Mouse (Mus musculus): Measurements from ENCODE around the gene Itk. TPM values are rescaled to one million over a fixed set of nuclear protein-coding genes. Genes with fewer than 3 reads are reported as not detected.

Gene Itk
- polyA plus RNA-seq, 1 experiment = 0.05 TPM

- TF ChIP-seq MAX (IDR thresholded peaks at IDR 0.05) = no peak
Measured at GRCm38 (mm10) chr11:46380097-46380675, 9.1 kb downstream of the Itk start.

GRCm38 (mm10) chr11:46377819-46378782, 11.2 kb downstream of the Itk start:
- Histone ChIP-seq H3K36me3 (ENCODE audit: control insufficient read depth, insufficient read depth) (no peaks in the 10 kb centered on the region), H3K79me2 (ENCODE audit: control insufficient read depth, insufficient read depth) (no peaks in the 10 kb centered on the region)
- no peak for TF ChIP-seq MYOD1 (IDR thresholded peaks at IDR 0.05; ENCODE audit: control insufficient read depth, insufficient read length, low read depth)
- no peak for TF ChIP-seq CEBPB (IDR thresholded peaks at IDR 0.05; ENCODE audit: low read depth)
- no peak for TF ChIP-seq MAX (IDR thresholded peaks at IDR 0.05)
- TF ChIP-seq CTCF (IDR thresholded peaks at IDR 0.05; ENCODE audit: control insufficient read depth, insufficient read depth, insufficient read length) = no peak
- TF ChIP-seq USF1 (IDR thresholded peaks at IDR 0.05; ENCODE audit: low read depth) = no peak
- TF ChIP-seq FOSL1 (IDR thresholded peaks at IDR 0.05; ENCODE audit: insufficient read depth, low read length, poor library complexity, severe bottlenecking) = no peak
- no peak for TF ChIP-seq MYOG (IDR thresholded peaks at IDR 0.05; ENCODE audit: control insufficient read depth, extremely low read depth, insufficient read length)

More at GRCm38 (mm10) chr11:46380097-46380675, 9.1 kb downstream of the Itk start:
- no peaks in the 10 kb centered on the region for H3K79me3 ChIP-seq (ENCODE audit: low read depth)
- no peaks in the 10 kb centered on the region for H3K27me3 ChIP-seq (ENCODE audit: control insufficient read depth, insufficient read depth, insufficient read length)
- H3K36me3 ChIP-seq (ENCODE audit: control insufficient read depth, insufficient read depth) = no peaks in the 10 kb centered on the region
- no peaks in the 10 kb centered on the region for H3K79me2 ChIP-seq (ENCODE audit: control insufficient read depth, insufficient read depth)
- no peak overlapping the region for H3K4me3 ChIP-seq (ENCODE audit: insufficient read depth, poor library complexity, severe bottlenecking)
- H3ac ChIP-seq (ENCODE audit: control insufficient read depth, insufficient read length, low read depth) = no peak overlapping the region

GRCm38 (mm10) chr11:46377316-46377715, 12.0 kb downstream of the Itk start:
- H3K79me2 ChIP-seq (ENCODE audit: control insufficient read depth, insufficient read depth) = no peaks in the 10 kb centered on the region
- TF ChIP-seq FOSL1 (IDR thresholded peaks at IDR 0.05; ENCODE audit: insufficient read depth, low read length, poor library complexity, severe bottlenecking) (no peak), USF1 (IDR thresholded peaks at IDR 0.05; ENCODE audit: low read depth) (no peak), MAX (IDR thresholded peaks at IDR 0.05) (no peak), CEBPB (IDR thresholded peaks at IDR 0.05; ENCODE audit: low read depth) (no peak), CTCF (IDR thresholded peaks at IDR 0.05; ENCODE audit: control insufficient read depth, insufficient read depth, insufficient read length) (no peak), MYOG (IDR thresholded peaks at IDR 0.05; ENCODE audit: control insufficient read depth, extremely low read depth, insufficient read length) (no peak), MYOD1 (IDR thresholded peaks at IDR 0.05; ENCODE audit: control insufficient read depth, insufficient read length, low read depth) (no peak)
- H3ac ChIP-seq (ENCODE audit: control insufficient read depth, insufficient read length, low read depth) = no peak overlapping the region
- H3K36me3 ChIP-seq (ENCODE audit: control insufficient read depth, insufficient read depth) = no peaks in the 10 kb centered on the region
- H3K4me3 ChIP-seq (ENCODE audit: insufficient read depth, poor library complexity, severe bottlenecking) = no peak overlapping the region
- no peaks in the 10 kb centered on the region for H3K79me3 ChIP-seq (ENCODE audit: low read depth)
- no peaks in the 10 kb centered on the region for H3K27me3 ChIP-seq (ENCODE audit: control insufficient read depth, insufficient read depth, insufficient read length)

More at GRCm38 (mm10) chr11:46377819-46378782, 11.2 kb downstream of the Itk start:
- Histone ChIP-seq H3K27me3 (ENCODE audit: control insufficient read depth, insufficient read depth, insufficient read length) (no peaks in the 10 kb centered on the region), H3ac (ENCODE audit: control insufficient read depth, insufficient read length, low read depth) (no peak overlapping the region), H3K4me3 (ENCODE audit: insufficient read depth, poor library complexity, severe bottlenecking) (no peak overlapping the region), H3K79me3 (ENCODE audit: low read depth) (no peaks in the 10 kb centered on the region)

- Histone ChIP-seq H3ac (ENCODE audit: control insufficient read depth, insufficient read length, low read depth) (no peak overlapping the region), H3K36me3 (ENCODE audit: control insufficient read depth, insufficient read depth) (no peaks in the 10 kb centered on the region), H3K27me3 (ENCODE audit: control insufficient read depth, insufficient read depth, insufficient read length) (no peaks in the 10 kb centered on the region), H3K79me2 (ENCODE audit: control insufficient read depth, insufficient read depth) (no peaks in the 10 kb centered on the region), H3K79me3 (ENCODE audit: low read depth) (no peaks in the 10 kb centered on the region), H3K4me3 (ENCODE audit: insufficient read depth, poor library complexity, severe bottlenecking) (no peak overlapping the region)
- TF ChIP-seq CEBPB (IDR thresholded peaks at IDR 0.05; ENCODE audit: low read depth) (no peak), USF1 (IDR thresholded peaks at IDR 0.05; ENCODE audit: low read depth) (no peak), MAX (IDR thresholded peaks at IDR 0.05) (no peak), MYOG (IDR thresholded peaks at IDR 0.05; ENCODE audit: control insufficient read depth, extremely low read depth, insufficient read length) (no peak), CTCF (IDR thresholded peaks at IDR 0.05; ENCODE audit: control insufficient read depth, insufficient read depth, insufficient read length) (no peak), MYOD1 (IDR thresholded peaks at IDR 0.05; ENCODE audit: control insufficient read depth, insufficient read length, low read depth) (no peak)
Measured at GRCm38 (mm10) chr11:46375015-46375414, 14.3 kb downstream of the Itk start.

GRCm38 (mm10) chr11:46373071-46374030, 16.0 kb downstream of the Itk start:
- Histone ChIP-seq H3K79me2 (ENCODE audit: control insufficient read depth, insufficient read depth) (no peaks in the 10 kb centered on the region), H3K4me3 (ENCODE audit: insufficient read depth, poor library complexity, severe bottlenecking) (no peak overlapping the region), H3ac (ENCODE audit: control insufficient read depth, insufficient read length, low read depth) (no peak overlapping the region), H3K36me3 (ENCODE audit: control insufficient read depth, insufficient read depth) (no peaks in the 10 kb centered on the region), H3K27me3 (ENCODE audit: control insufficient read depth, insufficient read depth, insufficient read length) (no peaks in the 10 kb centered on the region), H3K79me3 (ENCODE audit: low read depth) (no peaks in the 10 kb centered on the region)
- TF ChIP-seq FOSL1 (IDR thresholded peaks at IDR 0.05; ENCODE audit: insufficient read depth, low read length, poor library complexity, severe bottlenecking) (no peak), MAX (IDR thresholded peaks at IDR 0.05) (no peak), USF1 (IDR thresholded peaks at IDR 0.05; ENCODE audit: low read depth) (no peak), CEBPB (IDR thresholded peaks at IDR 0.05; ENCODE audit: low read depth) (no peak), CTCF (IDR thresholded peaks at IDR 0.05; ENCODE audit: control insufficient read depth, insufficient read depth, insufficient read length) (no peak), MYOD1 (IDR thresholded peaks at IDR 0.05; ENCODE audit: control insufficient read depth, insufficient read length, low read depth) (no peak), MYOG (IDR thresholded peaks at IDR 0.05; ENCODE audit: control insufficient read depth, extremely low read depth, insufficient read length) (no peak)
